Mouse (Mus musculus) embryonic facial prominence, embryonic 13.5 days (tissue): Measurements from ENCODE around the gene 4921536K21Rik. TPM values are rescaled to one million over a fixed set of nuclear protein-coding genes. Genes with fewer than 3 reads are reported as not detected.

ENCODE experiments used
- ATAC-seq: fragments of 200-750 bp; cut with Nextera tagmentation; 2 replicates; pipeline ENCODE4 v1.8.0; 2017; ENCODE audit warnings: low read depth; ENCODE audit not compliant: insufficient number of reproducible peaks, insufficient read depth, low FRiP score, low TSS enrichment
- H3K27ac ChIP-seq: fragments of 300-500 bp; sonication (generic); 2 replicates; pipeline ENCODE4 v1.5.1; 2015; ENCODE audit warnings: moderate library complexity, mild to moderate bottlenecking, inconsistent platforms
- H3K27me3 ChIP-seq: fragments of 300-500 bp; sonication (generic); 2 replicates; pipeline ENCODE4 v1.6.1; 2015; ENCODE audit warnings: mild to moderate bottlenecking, inconsistent platforms
- H3K36me3 ChIP-seq: fragments of 300-500 bp; sonication (generic); 2 replicates; pipeline ENCODE4 v1.6.1; 2015; ENCODE audit warnings: mild to moderate bottlenecking, inconsistent platforms
- H3K4me1 ChIP-seq: fragments of 300-500 bp; sonication (generic); 2 replicates; pipeline ENCODE4 v1.6.1; 2015; ENCODE audit warnings: inconsistent platforms
- H3K4me2 ChIP-seq: fragments of 300-500 bp; sonication (generic); 2 replicates; pipeline ENCODE4 v1.6.1; 2015; ENCODE audit warnings: moderate library complexity, mild to moderate bottlenecking, inconsistent platforms
- H3K4me3 ChIP-seq: fragments of 300-500 bp; sonication (generic); 2 replicates; pipeline ENCODE4 v1.5.1; 2015; ENCODE audit warnings: mild to moderate bottlenecking, inconsistent platforms
- H3K9ac ChIP-seq: fragments of 300-500 bp; sonication (generic); 2 replicates; pipeline ENCODE4 v1.6.1; 2015; ENCODE audit warnings: mild to moderate bottlenecking, inconsistent platforms
- H3K9me3 ChIP-seq: fragments of 300-500 bp; sonication (generic); 2 replicates; pipeline ENCODE4 v1.6.1; 2016; ENCODE audit warnings: inconsistent platforms
- WGBS: fragments of 180-500 bp; shearing (Covaris S2); methylation state at CpG from one replicate; pipeline ENCODE4 v1.1.7; 2015; ENCODE audit warnings: mixed read lengths; 5-methylcytosine and 5-hydroxymethylcytosine counted together
- polyA plus RNA-seq: library from polyadenylated mRNA; unstranded; fragments of >200 nt; fragmentation: Nextera tagmentation; extraction: Ambion mirVana; gene quantifications from 2 replicates; pipeline ENCODE4 v1.2.1, GENCODE M21; 2015

Gene 4921536K21Rik
- polyA plus RNA-seq, 1 experiment from 2014 or later: 0.20 TPM

DNA sequence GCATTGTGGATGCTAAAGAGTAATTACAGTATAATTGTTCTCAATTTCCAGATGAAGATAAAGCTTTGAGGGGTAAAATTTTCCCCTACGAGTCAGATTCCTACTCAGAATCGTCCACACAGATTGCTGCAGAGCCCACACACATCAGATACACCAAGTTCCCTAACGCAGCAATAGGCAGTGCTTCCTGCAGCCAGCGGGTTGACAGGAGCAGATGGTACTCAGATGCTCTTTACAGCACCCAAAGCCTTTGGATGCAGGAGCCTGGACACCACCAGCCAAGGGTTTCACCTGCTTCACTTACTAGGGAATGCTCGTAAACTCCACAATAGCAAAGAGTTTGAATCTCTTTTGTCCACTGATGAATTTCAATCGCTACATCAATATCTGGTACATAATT, 18.5 kb downstream of the 4921536K21Rik start:
- no peak for ATAC-seq
- no peak overlapping the region for H3K4me2 ChIP-seq
- H3K9ac ChIP-seq: no peak overlapping the region
- H3K4me3 ChIP-seq: no peak overlapping the region
- H3K9me3 ChIP-seq: no peaks in the 10 kb centered on the region
- WGBS: 71% methylated on average over 6 of the region's 6 CpGs
- no peaks in the 10 kb centered on the region for H3K36me3 ChIP-seq
- H3K27ac ChIP-seq: no peak overlapping the region
- H3K27me3 ChIP-seq: no peaks in the 10 kb centered on the region
- no peaks in the 10 kb centered on the region for H3K4me1 ChIP-seq

DNA sequence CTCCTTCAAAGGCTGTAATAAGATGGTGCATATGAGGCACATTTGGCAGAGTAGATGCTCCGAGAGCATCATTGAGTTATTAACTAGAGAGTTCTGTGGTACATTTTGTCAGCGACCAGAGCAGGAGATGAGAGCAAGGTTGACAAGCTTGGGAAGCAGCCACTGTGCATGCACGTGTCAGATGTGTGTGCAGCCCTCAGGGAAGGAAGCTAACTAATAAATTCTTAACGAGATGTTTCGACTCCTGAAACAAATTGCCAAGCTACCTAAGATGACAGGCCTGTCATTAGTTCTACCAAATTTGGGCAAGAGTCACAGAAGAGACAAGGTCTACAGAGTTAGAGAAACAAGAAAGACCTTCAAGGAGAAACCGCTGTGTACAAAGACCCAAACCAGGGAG, 30.6 kb downstream of the 4921536K21Rik start:
- peaks cover 26% of the 10 kb centered on the region for H3K27me3 ChIP-seq

DNA sequence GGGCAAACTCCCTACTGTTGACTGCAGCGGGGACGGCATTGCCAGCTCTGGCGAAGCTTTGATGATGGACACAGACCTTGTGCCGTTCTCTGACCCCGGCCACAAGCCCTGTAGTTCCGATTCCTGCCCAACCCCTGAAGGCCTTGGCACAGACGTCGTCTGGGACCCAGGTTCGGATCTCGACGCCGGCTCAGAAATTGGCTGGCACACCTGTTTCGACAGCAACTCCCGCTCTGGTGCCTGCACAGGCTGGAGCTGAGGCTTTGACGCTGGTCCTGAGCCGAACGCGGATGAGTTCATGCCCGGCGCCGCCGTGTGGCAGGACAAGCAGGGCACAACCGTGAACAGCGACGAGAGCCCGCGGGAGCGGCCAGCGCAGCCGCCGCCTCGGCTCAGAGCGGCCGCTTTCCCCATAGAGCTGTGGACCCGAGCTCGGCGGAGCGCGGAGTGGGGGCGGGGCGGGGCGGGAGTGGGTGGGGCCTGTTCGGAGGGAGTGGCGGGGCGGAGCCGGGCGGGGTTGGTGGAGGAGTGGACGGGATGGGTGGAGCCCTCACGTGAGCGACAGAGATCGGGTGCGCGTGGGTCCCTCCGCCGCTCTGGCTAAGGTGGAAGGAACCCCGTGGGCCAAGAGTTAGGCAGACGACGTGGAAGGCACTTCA, 31.3 kb downstream of the 4921536K21Rik start, which contains the start of gene Osbp2:
Gene Osbp2, minus strand, starts transcription at position 450 of the 659 bp plus-strand sequence.
- Histone ChIP-seq H3K9ac (peak within 1 kb of the TSS; percentile 72), H3K4me2 (peak within 1 kb of the TSS; percentile 82), H3K4me3 (peak within 1 kb of the TSS; percentile 55), H3K27me3 (peaks cover 26% of the 10 kb centered on the region), H3K36me3 (no peaks in the 10 kb centered on the region), H3K4me1 (peaks cover 12% of the 10 kb centered on the region), H3K9me3 (no peaks in the 10 kb centered on the region), H3K27ac (no peak within 1 kb of the TSS)
- WGBS: 5% methylated on average over 58 of the region's 58 CpGs
- ATAC-seq: peak; percentile 85

More for the DNA sequence above, 30.6 kb downstream of the 4921536K21Rik start:
- 24% methylated on average over 6 of the region's 6 CpGs for WGBS
- Histone ChIP-seq H3K36me3 (no peaks in the 10 kb centered on the region), H3K9me3 (no peaks in the 10 kb centered on the region), H3K27ac (no peak overlapping the region), H3K9ac (peak overlapping the region; percentile 72), H3K4me2 (peak overlapping the region; percentile 82), H3K4me1 (peaks cover 12% of the 10 kb centered on the region), H3K4me3 (peak overlapping the region; percentile 55)
- ATAC-seq: no peak

DNA sequence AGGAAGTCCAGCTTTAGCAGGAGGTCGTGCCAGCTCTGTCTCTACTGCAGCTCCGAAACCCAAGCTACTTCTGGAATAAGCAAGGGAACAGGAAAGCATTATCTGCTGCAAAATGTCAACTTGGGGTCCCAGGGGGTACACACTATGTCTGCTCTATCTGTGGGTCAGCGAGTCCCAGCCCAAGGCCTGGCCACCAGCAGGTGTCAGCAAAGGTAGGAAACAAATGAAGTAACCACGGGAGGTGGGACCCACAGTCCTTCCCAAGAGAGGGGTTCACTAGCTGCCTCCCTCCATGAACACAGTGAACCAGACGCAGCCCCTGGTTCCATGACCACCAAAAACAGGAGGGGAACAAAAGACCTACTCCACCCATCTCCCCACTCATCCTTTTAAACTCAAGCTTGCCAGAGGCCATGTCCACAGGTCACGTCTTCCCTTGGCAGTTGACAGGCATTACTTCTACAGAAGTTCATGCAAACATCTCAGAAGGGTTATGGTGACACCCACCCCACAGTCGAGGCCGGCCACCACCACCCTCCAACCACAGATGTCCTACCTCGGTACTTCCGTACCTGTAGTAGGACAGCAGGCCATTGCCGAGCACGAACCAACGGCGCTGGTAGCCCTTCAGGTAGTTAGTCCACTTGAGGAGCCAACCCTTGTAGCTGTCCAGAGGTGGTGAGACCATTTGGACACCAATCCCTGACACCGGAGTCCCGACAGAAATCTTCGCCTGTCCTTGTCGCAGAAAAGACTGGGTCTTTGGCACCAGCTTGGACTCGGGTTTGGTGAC, 32.0 kb downstream of the 4921536K21Rik start:
- Histone ChIP-seq H3K27me3 (peaks cover 26% of the 10 kb centered on the region), H3K9ac (peak overlapping the region; percentile 72), H3K4me3 (peak overlapping the region; percentile 55), H3K36me3 (no peaks in the 10 kb centered on the region), H3K4me2 (peak overlapping the region; percentile 82), H3K4me1 (peaks cover 12% of the 10 kb centered on the region), H3K9me3 (no peaks in the 10 kb centered on the region), H3K27ac (no peak overlapping the region)
- WGBS: 69% methylated on average over 19 of the region's 19 CpGs
- no peak for ATAC-seq

DNA sequence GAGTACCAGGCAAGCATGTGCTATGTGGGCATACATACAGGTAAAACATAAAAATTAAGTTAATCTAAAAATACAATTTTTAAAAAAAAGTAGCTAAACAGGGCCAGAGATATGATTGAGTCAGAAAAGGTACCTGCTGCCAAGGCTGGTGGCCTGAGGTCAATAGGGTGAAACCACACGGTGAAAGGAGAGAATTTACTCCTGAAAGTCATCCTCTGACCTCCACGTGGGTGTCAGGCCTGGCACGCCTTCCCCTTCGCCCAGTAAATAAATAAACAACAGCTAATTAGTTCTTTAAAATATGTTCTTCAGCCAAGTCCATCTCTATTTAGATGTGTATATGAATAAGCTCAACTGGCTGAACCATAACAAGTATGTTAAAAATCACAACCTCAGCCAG, 34.5 kb downstream of the 4921536K21Rik start:
- H3K9me3 ChIP-seq: no peaks in the 10 kb centered on the region
- peaks cover 26% of the 10 kb centered on the region for H3K27me3 ChIP-seq
- H3K4me3 ChIP-seq: no peak overlapping the region
- peaks cover 12% of the 10 kb centered on the region for H3K4me1 ChIP-seq
- no peaks in the 10 kb centered on the region for H3K36me3 ChIP-seq
- H3K9ac ChIP-seq: no peak overlapping the region
- 80% methylated on average over 4 of the region's 4 CpGs for WGBS
- ATAC-seq: no peak
- H3K27ac ChIP-seq: no peak overlapping the region
- no peak overlapping the region for H3K4me2 ChIP-seq

DNA sequence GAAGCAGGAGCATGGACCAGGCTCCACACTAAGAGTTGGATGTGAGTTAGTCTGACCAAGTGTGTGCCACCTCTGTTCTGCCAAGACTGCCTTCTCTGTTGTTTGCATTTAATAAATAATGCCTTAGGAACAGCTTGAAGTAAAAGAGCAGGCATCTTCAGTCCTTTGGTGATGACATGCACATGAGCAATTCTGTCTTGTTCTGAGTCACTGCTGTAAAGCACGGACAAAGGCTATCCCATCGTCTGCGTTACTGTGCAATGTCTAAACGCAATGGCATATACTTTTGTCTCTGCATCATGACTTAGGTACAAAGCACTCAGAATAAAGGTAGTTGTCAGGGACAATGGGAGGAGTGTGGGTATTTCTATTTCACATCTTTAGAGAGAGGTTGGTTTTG, 35.1 kb downstream of the 4921536K21Rik start:
- H3K9me3 ChIP-seq: no peaks in the 10 kb centered on the region
- no peaks in the 10 kb centered on the region for H3K36me3 ChIP-seq
- peaks cover 26% of the 10 kb centered on the region for H3K27me3 ChIP-seq
- no peak overlapping the region for H3K4me3 ChIP-seq
- H3K9ac ChIP-seq: no peak overlapping the region
- no peak overlapping the region for H3K4me2 ChIP-seq
- no peak overlapping the region for H3K27ac ChIP-seq
- H3K4me1 ChIP-seq: peaks cover 12% of the 10 kb centered on the region
- no peak for ATAC-seq
- WGBS: 95% methylated on average over 4 of the region's 4 CpGs

DNA sequence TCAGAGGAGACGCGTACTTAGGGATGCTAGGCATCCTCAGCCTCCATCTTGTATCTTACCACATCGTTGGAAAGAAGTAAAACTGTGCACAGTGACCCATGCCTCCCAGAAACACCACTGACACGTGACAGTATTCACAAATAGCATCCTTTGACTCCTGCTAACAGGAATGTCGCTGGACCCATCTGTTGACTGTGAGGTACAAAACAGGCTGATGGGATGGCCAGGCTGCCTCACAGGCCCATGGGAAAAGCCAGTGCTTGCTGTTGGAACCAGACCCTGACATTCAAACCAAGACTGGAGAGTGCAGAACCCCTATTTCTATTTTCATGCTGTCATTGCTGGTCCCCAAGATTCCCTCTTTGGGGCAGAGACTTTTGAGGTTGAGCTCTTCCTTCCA, 37.0 kb downstream of the 4921536K21Rik start:
- H3K36me3 ChIP-seq: no peaks in the 10 kb centered on the region
- no peaks in the 10 kb centered on the region; the same call in 1 of the 2 replicates for H3K9me3 ChIP-seq
- no peak for ATAC-seq
- H3K4me3 ChIP-seq: no peak overlapping the region
- peaks cover 16% of the 10 kb centered on the region for H3K27me3 ChIP-seq
- 74% methylated on average over 5 of the region's 5 CpGs for WGBS
- no peak overlapping the region for H3K9ac ChIP-seq
- H3K4me1 ChIP-seq: no peaks in the 10 kb centered on the region; the same call in 1 of the 2 replicates
- H3K4me2 ChIP-seq: no peak overlapping the region
- no peak overlapping the region for H3K27ac ChIP-seq

DNA sequence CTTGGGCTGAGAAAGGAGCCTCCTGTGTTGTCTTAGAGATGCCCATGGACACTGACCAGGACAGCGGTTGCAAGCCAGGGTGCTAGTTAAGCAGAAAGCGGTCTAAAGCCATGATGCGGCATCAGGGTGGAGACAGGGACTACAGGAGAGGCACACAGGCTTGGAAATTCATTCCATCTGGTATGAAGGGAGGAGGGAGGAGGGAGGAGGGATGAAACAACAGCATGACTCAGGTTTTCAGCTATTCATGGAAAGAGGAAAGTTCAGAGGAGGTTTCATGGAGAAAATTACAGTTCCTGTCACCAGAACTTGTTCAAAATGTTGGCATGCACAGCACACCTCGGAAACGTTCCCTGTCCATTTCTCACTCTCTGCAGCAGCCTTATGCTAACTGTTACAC, 39.1 kb downstream of the 4921536K21Rik start:
- no peak for ATAC-seq

DNA sequence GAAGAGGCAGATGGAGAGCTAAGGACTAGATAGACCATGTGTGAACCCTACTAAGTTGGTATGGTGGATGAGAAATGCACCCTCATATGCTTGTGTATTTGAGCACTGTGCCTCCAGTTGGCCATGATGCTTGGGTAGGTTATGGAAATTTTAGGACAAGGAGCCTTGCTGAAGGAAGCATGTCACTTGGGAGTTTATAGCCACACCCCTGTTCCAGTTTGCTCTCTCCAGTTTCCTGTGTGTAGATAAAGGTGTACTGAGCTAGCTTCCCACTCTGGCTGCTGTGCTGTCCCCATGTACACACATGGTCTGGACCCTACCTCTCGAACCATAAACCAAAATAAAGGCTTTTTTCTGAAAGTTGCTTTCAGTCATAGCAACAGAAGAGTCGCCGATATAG, 40.7 kb downstream of the 4921536K21Rik start:
- H3K9ac ChIP-seq: no peak overlapping the region
- H3K27ac ChIP-seq: no peak overlapping the region
- H3K4me1 ChIP-seq: no peaks in the 10 kb centered on the region
- H3K4me3 ChIP-seq: no peak overlapping the region
- 91% methylated on average over 3 of the region's 3 CpGs for WGBS
- ATAC-seq: no peak
- H3K4me2 ChIP-seq: no peak overlapping the region
- no peaks in the 10 kb centered on the region for H3K36me3 ChIP-seq
- no peaks in the 10 kb centered on the region; the same call in 1 of the 2 replicates for H3K9me3 ChIP-seq
- H3K27me3 ChIP-seq: no peaks in the 10 kb centered on the region

More for the DNA sequence above, 39.1 kb downstream of the 4921536K21Rik start:
- H3K27me3 ChIP-seq: no peaks in the 10 kb centered on the region
- H3K4me3 ChIP-seq: no peak overlapping the region
- H3K4me1 ChIP-seq: no peaks in the 10 kb centered on the region
- no peaks in the 10 kb centered on the region; the same call in 1 of the 2 replicates for H3K9me3 ChIP-seq
- WGBS: 58% methylated on average over 5 of the region's 5 CpGs
- no peaks in the 10 kb centered on the region for H3K36me3 ChIP-seq
- no peak overlapping the region for H3K27ac ChIP-seq
- H3K4me2 ChIP-seq: no peak overlapping the region
- H3K9ac ChIP-seq: no peak overlapping the region

DNA sequence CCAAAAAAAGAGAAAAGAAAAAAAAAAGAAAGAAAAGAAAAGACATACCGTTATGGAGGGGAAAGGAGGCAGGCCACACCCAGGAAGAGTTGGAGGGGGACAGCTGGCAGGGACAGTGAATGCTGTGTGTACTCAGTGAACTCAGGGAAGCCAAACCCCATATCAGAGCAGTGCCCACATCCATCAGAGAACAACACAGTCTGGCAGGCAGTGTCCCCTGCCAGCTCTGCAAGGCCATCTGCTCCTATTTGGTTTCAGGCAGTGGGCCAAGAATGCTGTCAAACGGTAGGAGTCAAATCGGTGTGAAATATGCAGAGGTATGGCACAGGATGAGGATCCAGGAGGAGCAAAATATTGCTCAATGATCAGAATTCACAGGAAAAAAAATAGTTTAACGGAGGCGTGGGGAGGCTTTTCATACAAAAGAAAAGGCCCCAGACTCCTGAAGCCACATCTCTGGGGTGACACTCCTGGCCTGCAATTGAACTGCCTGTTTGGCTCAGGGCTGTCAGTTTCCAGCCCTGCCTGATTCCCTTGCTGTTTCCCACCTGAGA, 41.3 kb downstream of the 4921536K21Rik start:
- Histone ChIP-seq H3K9me3 (no peaks in the 10 kb centered on the region; the same call in 1 of the 2 replicates), H3K27ac (no peak overlapping the region), H3K4me3 (no peak overlapping the region), H3K9ac (no peak overlapping the region), H3K4me1 (no peaks in the 10 kb centered on the region), H3K4me2 (no peak overlapping the region), H3K27me3 (no peaks in the 10 kb centered on the region), H3K36me3 (no peaks in the 10 kb centered on the region)
- WGBS: 53% methylated on average over 5 of the region's 5 CpGs
- no peak for ATAC-seq

DNA sequence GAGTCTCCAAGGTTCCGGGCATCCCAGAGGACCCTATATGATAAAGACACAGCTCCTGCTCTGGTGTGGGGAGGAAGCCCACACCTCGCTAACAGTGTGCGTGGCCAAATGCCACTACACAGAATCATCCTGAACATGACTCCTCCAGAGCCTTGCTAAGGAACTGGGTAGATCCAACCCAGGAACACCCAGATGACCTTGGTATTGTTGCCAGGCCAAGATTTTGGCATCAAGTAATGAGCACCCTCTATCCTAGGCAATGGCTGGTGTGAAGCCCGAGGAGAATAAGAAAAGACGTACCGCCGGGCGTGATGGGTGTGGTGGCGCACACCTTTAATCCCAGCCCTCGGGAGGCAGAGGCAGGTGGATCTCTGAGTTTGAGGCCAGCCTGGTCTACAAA, 41.9 kb downstream of the 4921536K21Rik start:
- H3K9me3 ChIP-seq: no peaks in the 10 kb centered on the region; the same call in 1 of the 2 replicates
- no peak overlapping the region for H3K4me2 ChIP-seq
- no peak overlapping the region for H3K9ac ChIP-seq
- H3K4me3 ChIP-seq: no peak overlapping the region
- no peak overlapping the region for H3K27ac ChIP-seq
- H3K4me1 ChIP-seq: no peaks in the 10 kb centered on the region
- H3K36me3 ChIP-seq: no peaks in the 10 kb centered on the region
- no peak for ATAC-seq
- H3K27me3 ChIP-seq: no peaks in the 10 kb centered on the region
- 94% methylated on average over 10 of the region's 10 CpGs for WGBS
